Mouse (Mus musculus): ENCODE results near the gene Vangl2.
A peak's percentile ranks its signal among the peaks of the same experiment; 100 is the strongest.
"Not testable (repeated sequence)": the region's sequence is repeated elsewhere in the genome, so short reads cannot be mapped to it uniquely, and the experiment has no call there.

Gene Vangl2

DNA sequence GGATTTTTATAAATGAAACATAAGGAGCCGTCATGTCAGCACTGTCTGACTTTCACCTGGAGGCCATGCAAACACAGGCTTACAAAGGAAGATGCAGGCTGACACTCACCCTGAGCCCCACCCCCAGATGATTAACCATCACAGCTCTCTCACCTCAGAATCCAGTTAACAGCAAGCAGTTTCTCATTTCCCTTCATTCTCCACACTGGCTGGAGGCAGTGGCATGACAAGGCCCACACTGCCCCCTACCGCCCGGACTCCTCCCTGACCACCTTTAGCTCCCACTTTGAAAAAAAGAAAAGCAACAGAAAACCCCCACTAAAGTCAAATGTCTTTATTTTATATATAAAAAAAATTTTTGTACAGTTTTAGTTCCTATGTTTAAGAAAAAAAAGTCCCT, 27.6 kb downstream of the Vangl2 start:
- DNase-seq = peak in 1 of 2 experiments; percentile 45

DNA sequence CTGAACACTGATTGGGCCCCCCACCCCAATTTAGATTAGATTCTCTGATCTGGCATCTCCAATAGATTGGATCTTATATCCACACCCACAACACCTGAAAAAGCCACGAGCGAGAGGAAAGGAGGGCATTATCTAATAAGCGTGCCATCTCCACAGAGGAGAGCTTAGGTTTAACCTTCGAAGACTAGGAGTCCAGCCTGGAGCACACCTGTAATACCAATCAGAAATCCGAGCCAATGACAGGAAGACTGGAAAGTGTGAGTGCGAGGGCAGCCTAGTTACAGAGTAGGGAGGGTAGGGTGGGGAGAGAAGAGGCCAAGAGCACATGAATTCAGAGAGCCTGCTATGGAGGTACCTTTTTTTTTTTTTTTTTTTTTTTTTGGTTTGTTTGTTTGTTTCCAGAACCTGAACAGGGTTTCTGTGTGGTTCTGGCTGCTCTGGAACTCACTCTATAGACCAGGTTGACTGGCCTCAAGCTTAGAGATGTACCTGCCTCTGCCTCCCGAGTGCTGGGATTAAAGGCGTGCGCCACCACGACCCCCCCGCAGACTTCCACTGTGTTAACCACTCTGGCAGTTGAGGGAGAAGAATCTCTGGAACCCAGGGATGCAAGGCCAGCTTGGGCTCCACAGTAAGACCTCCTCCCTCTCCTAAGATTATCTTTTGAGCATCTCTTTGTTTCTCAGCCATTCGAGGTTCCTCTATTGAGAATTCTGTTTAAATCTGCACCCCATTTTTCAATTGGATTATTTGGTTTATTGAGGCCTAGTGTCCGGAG, 29.2 kb downstream of the Vangl2 start:
- DNase-seq = no peak

- no peak for DNase-seq
Measured at GRCm38 (mm10) chr1:171996701-171997100, 31.5 kb downstream of the Vangl2 start.

GRCm38 (mm10) chr1:171994918-171995715, 33.1 kb downstream of the Vangl2 start:
- no peak for DNase-seq

DNA sequence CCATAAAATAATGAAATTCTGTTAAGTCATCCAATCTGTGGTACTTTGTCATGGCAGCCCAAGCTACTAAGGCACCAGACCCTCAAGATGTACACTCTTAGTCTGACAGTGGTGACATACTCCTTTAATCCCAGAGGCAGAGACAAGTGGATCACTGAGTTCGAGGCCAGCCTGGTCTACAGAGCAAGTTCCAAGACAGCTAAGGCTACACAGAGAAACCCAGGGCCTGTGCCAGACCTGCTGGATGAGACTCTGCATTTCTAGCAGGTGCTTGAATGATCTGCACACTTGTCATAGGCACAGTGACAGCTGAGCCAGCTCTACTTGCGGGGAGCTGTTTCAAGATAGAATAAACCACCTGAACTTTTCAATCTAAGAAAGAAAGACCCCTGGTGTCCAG, 33.7 kb downstream of the Vangl2 start:
- no peak for DNase-seq

DNA sequence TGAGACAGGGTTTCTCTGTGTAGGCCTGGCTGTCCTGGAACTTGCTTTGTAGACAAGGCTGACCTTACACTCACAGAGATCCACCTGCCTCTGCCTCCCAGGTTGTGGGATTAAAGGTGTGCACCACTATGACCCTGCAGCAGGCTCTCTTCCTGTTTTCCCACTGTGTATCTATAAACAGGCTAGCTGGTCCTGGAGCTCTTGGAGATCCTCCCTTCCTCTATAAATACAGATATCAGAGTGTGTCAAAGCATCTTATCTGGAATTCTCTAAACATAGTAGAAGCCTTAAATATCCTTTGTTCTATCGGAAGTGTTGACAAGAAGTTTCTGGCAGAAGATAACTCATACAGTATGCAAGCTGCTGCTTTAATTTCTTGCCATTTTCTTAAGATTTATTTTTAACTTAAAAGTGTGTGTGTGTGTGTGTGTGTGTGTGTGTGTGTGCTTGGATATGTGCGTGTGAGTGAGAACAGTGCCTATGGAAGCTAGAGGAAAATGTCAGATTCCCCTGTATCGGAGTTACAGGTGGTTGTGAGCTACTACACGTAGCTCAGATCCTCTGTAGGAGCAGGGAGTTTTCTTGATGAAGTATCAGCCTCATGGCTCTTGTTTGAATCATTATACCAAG, 35.2 kb downstream of the Vangl2 start:
- DNase-seq = no peak

DNA sequence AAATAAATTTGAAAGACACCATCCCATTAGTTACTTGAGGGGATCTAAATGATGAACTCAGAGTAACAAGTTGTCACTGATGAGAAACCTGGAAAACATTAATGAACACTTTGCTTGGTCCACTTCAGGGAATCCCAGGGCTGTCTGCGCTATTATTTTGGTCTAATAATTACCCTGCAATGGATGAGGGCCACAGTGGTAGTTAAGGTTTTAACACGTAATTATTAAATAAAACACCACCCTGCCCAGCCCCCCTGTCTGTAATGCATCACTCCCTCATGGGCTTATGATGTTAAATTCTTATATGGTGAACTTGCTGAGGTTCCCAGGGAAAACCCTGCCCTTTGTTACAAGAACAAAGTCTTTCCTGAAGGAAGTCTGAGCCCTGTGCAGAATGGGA, 36.4 kb downstream of the Vangl2 start:
- DNase-seq = no peak

- no peak for DNase-seq
Measured at GRCm38 (mm10) chr1:171984121-171984520, 44.1 kb downstream of the Vangl2 start.

DNA sequence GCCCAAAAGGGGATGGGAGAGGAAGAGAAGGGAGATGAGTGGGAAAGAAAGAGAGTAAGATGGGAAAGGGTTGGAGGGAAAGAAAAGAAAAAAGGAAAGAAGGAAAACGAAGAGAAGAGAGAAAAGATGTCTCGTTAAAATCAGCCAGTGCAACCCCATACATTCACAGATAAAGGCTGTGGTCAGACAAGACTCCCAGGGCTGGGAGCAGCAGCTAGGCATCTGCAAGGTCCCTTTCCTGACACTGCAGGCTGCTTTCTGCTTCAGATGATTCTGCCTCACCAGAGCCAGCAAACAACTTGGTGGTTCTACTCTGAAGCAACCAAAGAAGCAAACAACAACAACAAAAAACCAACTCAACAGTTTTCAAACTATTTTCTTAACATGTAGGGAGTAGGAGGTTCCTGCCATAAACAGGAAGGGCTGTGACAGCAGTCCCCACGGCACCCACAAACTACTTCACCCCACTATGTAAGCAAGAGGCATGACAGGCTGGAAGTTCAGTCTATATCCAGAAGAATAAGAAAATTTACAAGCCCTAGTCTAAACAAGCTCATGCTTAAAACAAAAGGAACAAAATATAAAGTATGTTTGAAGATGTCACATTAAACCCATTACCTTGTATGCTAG, 44.8 kb downstream of the Vangl2 start:
- no peak for DNase-seq

DNA sequence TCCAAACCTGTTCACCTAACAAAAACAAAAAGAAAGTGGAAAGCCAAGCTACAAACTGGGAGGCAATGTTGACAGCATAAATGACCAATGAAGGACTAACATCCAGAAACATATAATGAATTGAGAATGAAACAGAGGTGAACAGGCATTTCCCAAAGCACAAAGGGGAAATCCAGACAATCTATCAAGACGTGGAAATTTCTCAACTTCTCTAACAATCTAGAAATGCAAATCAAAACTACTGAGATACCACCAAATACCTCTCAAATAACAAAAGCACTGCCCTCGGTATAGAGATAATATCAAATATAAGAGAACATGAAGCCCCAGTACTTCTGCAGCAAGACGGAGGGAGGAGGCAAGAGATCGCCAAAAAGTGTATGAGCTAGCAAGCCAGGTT, 45.5 kb downstream of the Vangl2 start:
- DNase-seq = no peak

DNA sequence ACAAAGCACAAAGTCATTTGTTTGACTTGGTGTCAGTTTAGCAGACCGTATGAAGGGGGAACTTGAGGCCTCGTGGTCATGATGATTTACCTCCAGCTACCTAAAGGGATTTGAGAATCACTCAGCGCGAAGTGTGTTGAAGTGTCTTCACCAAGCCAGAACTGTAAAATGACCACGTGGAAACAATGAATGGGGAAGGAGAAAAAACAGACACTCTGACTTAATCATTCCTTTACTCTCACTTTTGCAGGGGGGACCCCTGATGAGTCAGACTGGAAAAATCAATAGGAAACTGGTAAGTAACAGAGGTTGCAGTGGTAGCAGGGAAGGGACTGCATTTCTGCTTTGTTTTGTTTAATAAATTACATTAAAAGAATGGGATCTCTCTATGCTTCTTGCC, 46.1 kb downstream of the Vangl2 start:
- DNase-seq = no peak

- no peak for DNase-seq
Measured at GRCm38 (mm10) chr1:171979969-171980730, 48.1 kb downstream of the Vangl2 start.

GRCm38 (mm10) chr1:171977891-171978290, 50.4 kb downstream of the Vangl2 start:
- no peak for DNase-seq

- no peak for DNase-seq
Measured at GRCm38 (mm10) chr1:171976826-171977539, 51.3 kb downstream of the Vangl2 start.

DNA sequence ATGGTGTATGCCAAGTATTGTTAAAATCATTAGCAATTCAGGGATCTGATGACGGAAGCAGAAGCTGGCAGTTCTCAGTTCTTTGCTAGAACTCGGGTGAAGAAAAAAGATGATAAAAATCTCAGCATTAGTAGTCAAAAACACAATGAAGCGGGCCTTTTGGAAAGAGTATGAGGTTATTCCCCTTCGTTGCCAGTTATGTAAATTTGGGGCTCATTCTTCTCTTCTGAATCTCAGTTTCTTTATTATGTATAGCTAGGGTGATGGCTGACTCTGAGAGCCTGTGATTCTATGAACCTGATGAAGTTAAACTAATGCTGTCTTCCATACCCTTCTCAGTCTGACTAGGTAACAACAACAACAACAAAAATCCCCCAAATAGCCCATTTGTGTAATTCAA, 52.4 kb downstream of the Vangl2 start:
- DNase-seq = no peak

DNA sequence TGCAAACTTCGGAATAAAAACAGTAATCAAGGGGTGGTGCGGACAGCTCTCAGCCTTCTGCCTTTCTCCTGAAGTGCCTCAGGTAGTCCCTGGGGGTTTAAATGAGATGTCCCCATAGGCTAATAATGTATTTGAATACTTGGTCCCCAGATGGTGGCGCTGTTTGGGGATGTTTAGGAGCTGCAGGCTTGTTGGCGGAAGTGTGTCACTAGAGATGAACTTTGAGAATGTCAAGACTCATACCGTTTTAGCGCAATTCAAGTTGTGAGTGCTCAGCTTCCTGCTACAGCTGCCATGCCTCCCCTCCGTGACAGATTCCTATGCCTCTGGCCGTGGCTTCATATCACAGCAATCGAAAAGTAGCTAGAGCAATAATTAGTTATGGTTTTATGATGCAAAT, 52.9 kb downstream of the Vangl2 start:
- no peak for DNase-seq

DNA sequence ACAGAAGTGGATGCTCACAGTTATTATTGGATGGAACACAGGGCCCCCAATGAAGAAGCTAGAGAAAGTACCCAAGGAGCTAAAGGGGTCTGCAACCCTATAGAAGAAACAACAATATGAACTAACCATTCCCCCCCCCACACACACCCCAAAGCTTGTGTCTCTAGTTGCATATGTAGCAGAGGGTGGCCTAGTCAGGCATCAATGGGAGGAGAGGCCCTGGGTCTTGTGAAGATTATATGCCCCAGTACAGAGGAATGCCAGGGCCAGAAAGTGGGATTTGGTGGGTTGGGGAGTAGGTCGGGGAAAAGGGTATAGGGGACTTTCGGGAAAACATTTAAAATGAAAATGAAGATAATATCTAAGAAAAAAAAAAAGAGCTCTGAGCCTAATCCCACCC, 53.9 kb downstream of the Vangl2 start:
- DNase-seq = not testable (repeated sequence)

- no peak for DNase-seq
Measured at GRCm38 (mm10) chr1:171970854-171971586, 57.2 kb downstream of the Vangl2 start.

DNA sequence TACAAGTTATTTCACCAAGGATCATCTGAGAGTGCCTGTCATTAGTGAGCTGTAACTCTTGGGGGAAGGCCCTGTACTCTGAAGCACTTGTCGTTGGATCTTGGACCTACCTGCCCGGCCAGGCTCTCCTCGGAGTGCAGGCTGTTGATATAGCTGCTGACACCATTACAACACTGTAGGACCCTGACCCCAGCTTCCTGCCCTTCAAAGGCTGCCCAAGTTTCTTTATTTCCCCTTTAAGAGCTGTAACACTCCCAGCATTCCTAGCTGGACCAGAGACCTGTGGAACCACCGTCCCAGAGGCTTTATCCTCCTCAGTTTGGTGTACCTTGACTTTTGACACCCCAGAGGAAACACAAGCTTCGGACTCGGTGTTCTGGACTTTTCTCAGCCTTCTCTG, 59.0 kb downstream of the Vangl2 start:
- no peak for DNase-seq

- DNase-seq = no peak
Measured at GRCm38 (mm10) chr1:171966054-171966790, 62.0 kb downstream of the Vangl2 start.
